Mouse (Mus musculus): ENCODE results near the gene Recql5.
"Not testable (repeated sequence)": the region's sequence is repeated elsewhere in the genome, so short reads cannot be mapped to it uniquely, and the experiment has no call there.

Gene Recql5

DNA sequence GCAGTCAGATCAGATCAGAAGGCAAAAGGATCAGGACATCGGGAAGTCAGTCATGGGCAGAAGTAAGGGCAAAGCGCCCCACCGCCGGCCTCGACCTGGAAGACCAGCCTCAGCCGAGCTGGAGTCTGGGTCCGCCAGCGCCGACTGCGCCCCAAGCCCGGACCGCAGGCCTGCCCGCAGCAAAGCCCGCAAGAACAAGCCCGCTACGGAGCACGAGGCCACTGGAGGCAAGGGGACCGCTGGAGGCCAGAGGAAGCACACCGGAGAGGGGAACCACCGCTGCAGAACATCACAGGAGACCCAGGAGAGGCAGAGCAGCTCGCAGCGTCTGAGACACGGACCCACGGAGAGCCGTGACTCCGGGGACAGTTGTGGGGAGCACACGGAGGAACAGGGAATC, 74.9 kb downstream of the Recql5 start, which contains the start of gene Myo15b:
Gene Myo15b, plus strand, starts transcription at position 53 of the 400 bp plus-strand sequence.
- DNase-seq: no peak

DNA sequence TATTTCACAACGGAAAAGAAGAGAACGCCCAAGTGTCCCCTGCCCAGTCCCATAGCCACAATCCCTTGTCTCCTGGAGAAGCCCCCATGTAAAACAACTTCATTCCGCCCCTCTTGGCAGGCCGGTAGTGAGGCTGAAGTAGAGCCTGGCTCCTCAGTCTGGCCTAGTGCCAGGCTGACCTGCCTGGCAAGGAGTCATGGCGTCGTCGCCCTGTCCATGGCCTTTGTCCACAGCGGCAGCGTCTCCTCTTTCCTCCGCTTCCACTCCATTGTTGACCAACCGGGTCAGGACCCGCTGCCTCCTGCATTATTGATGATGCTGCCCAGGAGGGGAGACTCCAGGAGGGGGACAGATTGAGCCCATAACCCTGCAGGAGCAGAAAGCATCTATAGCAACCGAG, 75.3 kb downstream of the Recql5 start:
- DNase-seq: no peak

DNA sequence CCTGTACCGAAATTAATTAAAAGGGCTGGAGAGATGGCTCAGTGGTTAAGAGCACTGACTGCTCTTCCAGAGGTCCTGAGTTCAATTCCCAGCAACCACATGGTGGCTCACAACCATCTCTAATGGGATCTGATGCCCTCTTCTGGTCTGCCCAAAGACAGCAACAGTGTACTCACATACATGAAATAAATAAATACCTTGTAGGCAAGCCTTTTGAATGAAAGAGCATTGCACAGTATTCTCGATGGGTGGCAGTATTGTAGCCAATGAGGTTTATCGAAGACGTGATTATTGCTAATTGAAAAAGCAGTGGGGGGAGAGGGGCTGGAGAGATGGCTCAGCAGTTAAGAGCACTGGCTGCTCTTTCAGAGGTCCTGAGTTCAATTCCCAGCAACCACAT, 76.1 kb downstream of the Recql5 start:
- DNase-seq: not testable (repeated sequence)

DNA sequence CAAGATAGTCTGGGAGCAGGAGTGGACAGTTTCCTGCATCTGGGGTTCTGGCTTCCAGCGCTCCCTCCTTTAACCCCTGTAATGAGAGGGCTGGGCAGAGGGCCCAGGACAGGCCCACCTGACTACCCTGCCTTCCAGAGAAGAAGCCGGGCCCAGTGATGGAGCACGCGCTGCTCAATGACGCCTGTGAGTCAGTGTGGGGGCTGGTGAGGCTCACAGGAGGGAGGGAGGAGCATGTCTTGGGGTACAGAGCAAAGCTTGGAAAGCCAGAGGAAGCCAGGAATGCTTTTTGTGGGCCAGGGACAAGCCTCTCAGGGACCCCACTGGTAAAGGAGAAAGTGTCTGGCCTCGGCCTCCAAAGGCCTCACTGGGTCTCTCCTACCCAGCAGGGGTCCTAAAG, 78.6 kb downstream of the Recql5 start:
- no peak for DNase-seq

DNA sequence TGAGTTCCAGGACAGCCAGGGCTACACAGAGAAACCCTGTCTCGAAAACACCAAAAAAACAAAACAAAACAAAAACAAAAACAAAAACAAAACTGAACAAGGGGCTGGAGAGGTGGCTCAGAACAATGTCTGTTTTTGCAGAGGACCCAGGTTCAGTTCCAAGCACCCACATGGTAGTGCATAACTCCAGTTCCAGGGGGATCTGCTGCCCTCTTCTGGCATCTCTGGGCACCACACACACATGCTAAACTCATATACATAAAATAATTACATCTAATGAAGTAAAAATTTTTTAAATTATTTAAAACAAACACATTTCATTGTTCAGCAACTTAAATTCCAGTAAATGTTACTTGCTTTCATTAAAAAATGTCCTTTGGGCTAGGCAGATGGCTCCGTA, 87.5 kb downstream of the Recql5 start:
- DNase-seq: no peak

DNA sequence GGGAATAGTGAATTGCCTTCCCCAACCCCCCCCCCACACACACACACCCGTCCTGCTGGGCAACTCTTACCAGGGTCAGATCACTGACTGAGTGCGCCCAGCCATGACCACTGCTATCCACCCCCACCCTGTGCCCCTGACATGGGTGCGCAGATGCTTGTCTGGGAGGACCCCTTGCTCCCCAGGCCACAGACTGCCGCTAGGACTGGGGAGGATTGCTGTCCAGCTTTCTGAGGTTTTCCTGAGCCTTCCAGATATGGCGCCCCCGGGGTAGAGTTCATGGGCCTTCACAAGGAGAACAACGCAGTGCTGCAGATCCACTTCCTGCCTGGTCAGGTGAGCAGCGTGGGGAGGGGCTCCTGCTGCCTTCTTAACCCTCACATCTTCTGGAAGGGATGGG, 89.0 kb downstream of the Recql5 start:
- peak; percentile 77 for DNase-seq

DNA sequence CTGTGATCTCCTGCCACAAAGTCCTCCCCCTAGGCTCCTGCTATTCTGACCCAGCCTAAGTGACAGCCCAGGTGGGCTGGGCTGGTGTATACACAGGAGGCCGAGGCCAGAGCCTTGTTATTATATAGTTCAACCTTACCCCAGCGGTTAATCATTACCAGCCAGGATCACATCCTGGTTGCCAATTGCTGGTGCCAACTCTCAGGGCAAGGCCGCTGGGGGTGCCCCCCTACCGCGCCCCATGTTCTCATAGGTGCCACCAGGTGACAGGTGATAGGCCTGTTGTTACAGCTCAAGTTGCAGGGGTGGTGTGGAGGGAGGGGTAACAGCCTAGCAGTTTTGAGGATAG, 89.4 kb downstream of the Recql5 start:
- peak; percentile 98 for DNase-seq

DNA sequence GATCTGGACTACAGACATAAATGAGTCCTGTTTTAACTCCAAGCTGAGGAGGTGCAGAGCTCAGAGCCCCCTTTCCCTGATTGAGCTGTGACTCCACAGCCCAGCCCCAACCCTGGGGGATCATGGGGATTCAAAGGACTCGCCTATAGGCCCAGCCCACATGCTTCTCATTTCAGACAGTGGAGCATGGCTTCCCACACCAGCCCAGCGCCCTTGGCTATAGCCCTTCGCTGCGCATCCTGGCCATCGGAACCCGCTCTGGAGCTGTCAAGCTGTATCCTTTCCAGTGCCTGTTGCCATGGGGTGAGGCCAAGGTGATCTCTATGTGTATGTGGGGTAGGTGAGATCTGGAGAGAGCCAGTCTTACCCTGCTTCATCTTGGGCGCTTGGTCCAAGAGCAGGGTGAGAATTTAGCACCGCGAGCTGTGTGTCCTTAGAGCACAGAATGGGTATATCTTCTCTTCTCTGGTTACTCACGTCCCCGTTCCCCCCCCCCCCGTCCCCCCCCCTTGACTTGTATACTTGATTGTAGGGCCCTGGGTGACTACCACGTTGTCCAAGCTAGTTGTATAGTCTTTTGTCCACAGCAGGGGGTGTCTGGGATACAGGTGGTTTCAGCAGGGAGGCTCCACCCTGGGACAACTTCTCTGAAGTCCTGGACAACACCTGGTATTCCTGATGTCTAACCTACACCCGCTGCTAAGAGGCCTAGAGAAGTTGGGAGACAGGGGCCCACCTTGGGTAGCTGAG, 90.0 kb downstream of the Recql5 start:
- DNase-seq: no peak

All from kidney, adult 9 months (tissue).